25 mouse cellular contexts compared by ENCODE assay signal in the genomic region with DNA sequence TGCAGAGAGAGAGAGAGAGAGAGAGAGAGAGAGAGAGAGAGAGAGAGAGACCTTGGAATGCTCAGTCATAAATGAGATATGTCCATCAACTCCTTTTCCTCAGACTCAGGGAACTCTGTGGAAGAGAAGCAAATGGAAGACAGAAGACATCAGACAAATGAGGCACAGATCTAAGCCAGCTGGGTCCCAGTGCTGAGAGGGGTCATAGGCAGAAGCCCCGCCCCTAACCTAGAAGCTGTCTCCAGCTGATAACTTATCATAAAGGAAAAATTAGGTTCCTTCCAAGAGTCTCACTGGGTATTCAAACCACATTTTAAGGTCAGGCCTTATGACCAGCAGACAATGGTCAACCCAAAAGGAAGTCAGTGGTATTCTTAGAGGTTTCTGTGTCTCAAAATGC.
A peak's percentile ranks its signal among the peaks of the same experiment; 100 is the strongest.
DNase-seq lines count a peak whose midpoint lies in the region; ATAC-seq and TF ChIP-seq lines count a peak whose summit lies in the region.
"Had no signal": no experiment of that assay in that cellular context is flagged by ENCODE, and none has a peak within 500 bp of the region (broad histone marks: within the 10 kb centered on the region; RNA-seq: fewer than 3 reads in every experiment).

No protein-coding gene starts in this region.

- ATAC-seq in heart, embryonic 12.5 days (ENCODE audit: insufficient number of reproducible peaks, low FRiP score): no peak
- ATAC-seq in liver, embryonic 11.5 days (replicated peaks; ENCODE audit: low FRiP score): peak; percentile 64
- no peak for ATAC-seq in inflammation-experienced regulatory T-cells, adult 6 months
- ATAC-seq: forebrain, embryonic 15.5 days had no signal

- intact Hi-C loops in left cerebral cortex, adult 2 months (cut with DNase I): no loop called here

- no peaks in the 10 kb centered on the region for H3K36me3 ChIP-seq in heart, embryonic 12.5 days
- H3K36me3 ChIP-seq in liver, embryonic 11.5 days (ENCODE audit: control insufficient read depth, insufficient read depth, low read length): no peaks in the 10 kb centered on the region
- H3K36me3 ChIP-seq: embryonic facial prominence, embryonic 12.5 days; embryonic facial prominence, embryonic 15.5 days; forebrain, embryonic 15.5 days; G1E; heart, embryonic 10.5 days; hindbrain, embryonic 12.5 days; hindbrain, embryonic 15.5 days had no signal

- no peak overlapping the region for H3K27ac ChIP-seq in heart, embryonic 12.5 days (ENCODE audit: poor library complexity, severe bottlenecking)
- peak overlapping the region; percentile 72; the same call in 1 of the 2 replicates for H3K27ac ChIP-seq in left cerebral cortex, adult 2 months
- H3K27ac ChIP-seq in liver, embryonic 11.5 days (ENCODE audit: low read depth, low read length): no peak overlapping the region
- H3K27ac ChIP-seq: embryonic facial prominence, embryonic 12.5 days; embryonic facial prominence, embryonic 15.5 days; forebrain, embryonic 15.5 days; gastrocnemius, adult 2 months; heart, adult 2 months; heart, embryonic 10.5 days; hindbrain, embryonic 12.5 days; hindbrain, embryonic 15.5 days had no signal

- H3K4me1 ChIP-seq in heart, embryonic 12.5 days (replicated peaks): no peaks in the 10 kb centered on the region
- H3K4me1 ChIP-seq in liver, embryonic 11.5 days (replicated peaks; ENCODE audit: control insufficient read depth, insufficient read depth, low read length): no peaks in the 10 kb centered on the region
- H3K4me1 ChIP-seq: embryonic facial prominence, embryonic 12.5 days; forebrain, embryonic 15.5 days; heart, embryonic 10.5 days; hindbrain, embryonic 15.5 days had no signal

- H3K9ac ChIP-seq in heart, embryonic 12.5 days: no peak overlapping the region
- no peak overlapping the region for H3K9ac ChIP-seq in liver, embryonic 11.5 days (ENCODE audit: low read depth, low read length)
- H3K9ac ChIP-seq: embryonic facial prominence, embryonic 12.5 days; embryonic facial prominence, embryonic 15.5 days; forebrain, embryonic 15.5 days; hindbrain, embryonic 12.5 days; hindbrain, embryonic 15.5 days had no signal

- no peaks in the 10 kb centered on the region for H3K27me3 ChIP-seq in heart, embryonic 12.5 days (replicated peaks)
- H3K27me3 ChIP-seq in liver, embryonic 11.5 days (replicated peaks; ENCODE audit: control insufficient read depth, insufficient read depth, low read length): no peaks in the 10 kb centered on the region; the same call in 1 of the 2 replicates
- H3K27me3 ChIP-seq: embryonic facial prominence, embryonic 12.5 days; embryonic facial prominence, embryonic 15.5 days; forebrain, embryonic 15.5 days; hindbrain, embryonic 12.5 days; hindbrain, embryonic 15.5 days had no signal

- TF ChIP-seq CTCF in left cerebral cortex, adult 2 months (IDR thresholded peaks at IDR 0.05): no peak

- no peak overlapping the region for H3K4me2 ChIP-seq in heart, embryonic 12.5 days
- no peak overlapping the region for H3K4me2 ChIP-seq in liver, embryonic 11.5 days
- H3K4me2 ChIP-seq: embryonic facial prominence, embryonic 12.5 days; embryonic facial prominence, embryonic 15.5 days; forebrain, embryonic 15.5 days; hindbrain, embryonic 12.5 days; hindbrain, embryonic 15.5 days had no signal

- DNase-seq in heart, adult 11 months: peak; percentile 15
- DNase-seq in left cerebral cortex, adult 2 months (ENCODE audit: extremely low spot score in 1 of 2, low spot score in 2 of 2): no peak
- DNase-seq in left cerebral cortex, adult 8-10 months (ENCODE audit: low spot score in 2 of 2): no peak
- DNase-seq in liver, embryonic 11.5 days (ENCODE audit: low spot score): no peak
- peak; percentile 1 for DNase-seq in yolk sac, embryonic 10.5 days (ENCODE audit: low spot score)
- no peak for DNase-seq in gastrocnemius, postnatal 25 days
- DNase-seq: adrenal gland, adult 2 months; adrenal gland, postnatal 14 days; B cell, adult 2 months; cerebellum, adult 11 months; cerebellum, adult 2 months; cerebellum, adult 9-11 months; cerebellum, postnatal 25 days; gastrocnemius, adult 2 months; gastrocnemius, postnatal 14 days; heart, adult 2 months had no signal

- H3K4me3 ChIP-seq in heart, embryonic 12.5 days: no peak overlapping the region
- no peak overlapping the region for H3K4me3 ChIP-seq in left cerebral cortex, adult 2 months
- no peak overlapping the region for H3K4me3 ChIP-seq in liver, embryonic 11.5 days (ENCODE audit: low read depth, low read length)
- H3K4me3 ChIP-seq: embryonic facial prominence, embryonic 12.5 days; embryonic facial prominence, embryonic 15.5 days; forebrain, embryonic 15.5 days; gastrocnemius, adult 2 months; heart, adult 2 months; heart, embryonic 10.5 days; hindbrain, embryonic 12.5 days; hindbrain, embryonic 15.5 days had no signal

- H3K9me3 ChIP-seq in heart, embryonic 12.5 days (replicated peaks): no peaks in the 10 kb centered on the region
- no peaks in the 10 kb centered on the region for H3K9me3 ChIP-seq in liver, embryonic 11.5 days (ENCODE audit: control insufficient read depth, low read length)
- H3K9me3 ChIP-seq: embryonic facial prominence, embryonic 12.5 days; embryonic facial prominence, embryonic 15.5 days; forebrain, embryonic 15.5 days; heart, embryonic 10.5 days; hindbrain, embryonic 12.5 days; hindbrain, embryonic 15.5 days had no signal

- 79% methylated on average over 1 of the region's 1 CpGs for WGBS in heart, embryonic 12.5 days
- WGBS in liver, embryonic 11.5 days: 57% methylated on average over 1 of the region's 1 CpGs

Comparison
In these comparisons a context has a peak if more than half of its experiments do, and no peak if none do; other contexts are left out.
1. DNase-seq: peak in heart, adult 11 months (single experiment) and yolk sac, embryonic 10.5 days (single experiment); none in left cerebral cortex, adult 2 months (0 of 2), left cerebral cortex, adult 8-10 months (0 of 2), liver, embryonic 11.5 days (single experiment) and gastrocnemius, postnatal 25 days (single experiment).